Mouse (Mus musculus) forebrain, postnatal 0 days (tissue): ENCODE data around the gene Disc1. TPM values are rescaled to one million over a fixed set of nuclear protein-coding genes. Genes with fewer than 3 reads are reported as not detected.

Experiments
- ATAC-seq: fragments of 200-750 bp; cut with Nextera tagmentation; 2 replicates; pipeline ENCODE4 v1.8.0; 2017; ENCODE audit warnings: mild to moderate bottlenecking, moderate library complexity
- DNase-seq: peaks from one replicate; pipeline ENCODE4 v3.0.0-alpha.2; 2015
- H3K27ac ChIP-seq: fragments of 300-500 bp; sonication (generic); 2 replicates; pipeline ENCODE4 v1.5.1; 2014; ENCODE audit warnings: low read depth, mild to moderate bottlenecking, antibody characterized with exemption, low read length, moderate library complexity, mixed read lengths
- H3K27me3 ChIP-seq: fragments of 300-500 bp; sonication (generic); 2 replicates; pipeline ENCODE4 v1.6.1; 2014; ENCODE audit warnings: mild to moderate bottlenecking, low read length, mixed read lengths; ENCODE audit not compliant: insufficient read depth
- H3K36me3 ChIP-seq: fragments of 300-500 bp; sonication (generic); 2 replicates; pipeline ENCODE4 v1.6.1; 2014; ENCODE audit warnings: mild to moderate bottlenecking, moderate library complexity; ENCODE audit not compliant: insufficient read depth
- H3K4me1 ChIP-seq: fragments of 300-500 bp; sonication (generic); 2 replicates; pipeline ENCODE4 v1.6.1; 2014; ENCODE audit warnings: antibody characterized with exemption; ENCODE audit not compliant: insufficient read depth
- H3K4me2 ChIP-seq: fragments of 300-500 bp; sonication (generic); 2 replicates; pipeline ENCODE4 v1.6.1; 2014; ENCODE audit warnings: low read depth, mild to moderate bottlenecking, moderate library complexity
- H3K4me3 ChIP-seq: fragments of 300-500 bp; sonication (generic); 2 replicates; pipeline ENCODE4 v1.5.1; 2014; ENCODE audit warnings: low read depth, low read length, mixed read lengths
- H3K9ac ChIP-seq: fragments of 300-500 bp; sonication (generic); 2 replicates; pipeline ENCODE4 v1.6.1; 2014; ENCODE audit warnings: mild to moderate bottlenecking
- H3K9me3 ChIP-seq: fragments of 300-500 bp; sonication (generic); 2 replicates; pipeline ENCODE4 v1.6.1; 2016; ENCODE audit warnings: low read length
- CTCF ChIP-seq: sonication (generic); IDR thresholded peaks from 2 replicates; pipeline ENCODE4 v1.5.1; 2016; ENCODE audit warnings: antibody characterized with exemption, control low read depth, low read depth
- WGBS: fragments of 180-500 bp; shearing (Covaris S2); extraction: QIAGEN DNeasy Blood & Tissue Kit; methylation state at CpG from one replicate; pipeline ENCODE4 v1.1.7; 2014; 5-methylcytosine and 5-hydroxymethylcytosine counted together
- polyA plus RNA-seq: library from polyadenylated mRNA; unstranded; fragments of >200 nt; fragmentation: Nextera tagmentation; extraction: Ambion mirVana; gene quantifications from 2 replicates; pipeline ENCODE4 v1.2.1, GENCODE M21; 2015
- total RNA-seq: library from RNA; depleted of rRNA; stranded (reverse); fragments of >200 nt; gene quantifications from 2 replicates; pipeline ENCODE4 v1.2.3, GENCODE M21; 2014; rRNA removed

Disc1 gene
- total RNA-seq = 2.8 and 6.4 TPM in 2 replicates
- 0.58 and 0.73 TPM in 2 replicates for polyA plus RNA-seq

DNA sequence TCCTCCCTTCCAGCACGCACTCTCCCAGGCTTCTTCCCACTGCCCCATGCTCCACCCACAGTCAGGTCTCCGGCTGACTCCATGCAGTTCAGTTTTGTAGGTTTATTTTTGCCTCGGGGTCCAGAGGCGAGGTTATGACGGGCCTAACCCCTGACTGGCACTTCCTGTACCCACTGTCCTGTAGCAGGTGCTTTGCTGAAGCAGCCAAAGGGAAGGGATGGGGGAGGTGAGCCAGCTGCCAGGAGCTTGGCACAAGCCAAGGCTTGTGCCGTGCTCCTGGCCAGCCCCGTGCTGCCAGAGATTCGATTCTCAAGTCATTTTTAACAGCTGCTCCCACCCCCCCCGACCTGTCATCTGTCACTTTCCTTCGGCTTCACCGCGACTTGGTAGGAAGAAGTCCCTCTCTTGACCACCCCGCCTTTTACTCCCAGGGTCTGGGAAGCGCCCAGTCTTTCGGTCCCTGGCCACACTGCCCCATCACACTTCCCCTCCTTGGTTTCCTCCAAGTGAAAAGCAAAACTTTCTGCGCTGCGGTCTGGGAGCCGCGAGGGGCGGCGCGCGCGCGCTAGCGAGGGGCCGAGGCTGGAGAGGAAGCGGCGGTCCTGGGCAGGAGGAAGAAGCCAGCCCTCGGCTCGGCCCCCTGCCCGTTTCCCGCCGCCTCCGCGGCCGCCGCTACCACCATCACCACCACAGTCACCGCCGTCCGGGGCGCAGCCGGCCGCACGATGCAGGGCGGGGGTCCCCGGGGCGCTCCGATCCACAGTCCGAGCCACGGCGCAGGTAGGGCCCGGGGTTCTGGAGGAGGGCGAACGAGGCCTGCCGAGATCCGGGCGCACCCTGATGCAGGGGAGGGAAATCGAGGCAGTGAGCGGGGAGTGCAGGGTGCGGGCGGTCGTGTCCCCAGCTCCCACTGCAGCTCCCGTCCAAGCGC is at the start of gene Disc1:
Gene Disc1, plus strand, starts transcription at position 691 of the 931 bp plus-strand sequence.
- no peaks in the 10 kb centered on the region for H3K4me1 ChIP-seq
- peak within 1 kb of the TSS; percentile 97 for H3K4me2 ChIP-seq
- no peaks in the 10 kb centered on the region for H3K9me3 ChIP-seq
- H3K27me3 ChIP-seq = peaks cover 22% of the 10 kb centered on the region
- peak within 1 kb of the TSS; percentile 62 for H3K9ac ChIP-seq
- WGBS = 4% methylated on average over 56 of the region's 65 CpGs
- H3K4me3 ChIP-seq = peak within 1 kb of the TSS; percentile 59
- peak within 1 kb of the TSS; percentile 71; the same call in 1 of the 2 replicates for H3K27ac ChIP-seq
- ATAC-seq = peak; percentile 56
- H3K36me3 ChIP-seq = no peaks in the 10 kb centered on the region
- no peak for DNase-seq
- TF ChIP-seq CTCF = peak; percentile 1; the same call in 1 of the 2 replicates

DNA sequence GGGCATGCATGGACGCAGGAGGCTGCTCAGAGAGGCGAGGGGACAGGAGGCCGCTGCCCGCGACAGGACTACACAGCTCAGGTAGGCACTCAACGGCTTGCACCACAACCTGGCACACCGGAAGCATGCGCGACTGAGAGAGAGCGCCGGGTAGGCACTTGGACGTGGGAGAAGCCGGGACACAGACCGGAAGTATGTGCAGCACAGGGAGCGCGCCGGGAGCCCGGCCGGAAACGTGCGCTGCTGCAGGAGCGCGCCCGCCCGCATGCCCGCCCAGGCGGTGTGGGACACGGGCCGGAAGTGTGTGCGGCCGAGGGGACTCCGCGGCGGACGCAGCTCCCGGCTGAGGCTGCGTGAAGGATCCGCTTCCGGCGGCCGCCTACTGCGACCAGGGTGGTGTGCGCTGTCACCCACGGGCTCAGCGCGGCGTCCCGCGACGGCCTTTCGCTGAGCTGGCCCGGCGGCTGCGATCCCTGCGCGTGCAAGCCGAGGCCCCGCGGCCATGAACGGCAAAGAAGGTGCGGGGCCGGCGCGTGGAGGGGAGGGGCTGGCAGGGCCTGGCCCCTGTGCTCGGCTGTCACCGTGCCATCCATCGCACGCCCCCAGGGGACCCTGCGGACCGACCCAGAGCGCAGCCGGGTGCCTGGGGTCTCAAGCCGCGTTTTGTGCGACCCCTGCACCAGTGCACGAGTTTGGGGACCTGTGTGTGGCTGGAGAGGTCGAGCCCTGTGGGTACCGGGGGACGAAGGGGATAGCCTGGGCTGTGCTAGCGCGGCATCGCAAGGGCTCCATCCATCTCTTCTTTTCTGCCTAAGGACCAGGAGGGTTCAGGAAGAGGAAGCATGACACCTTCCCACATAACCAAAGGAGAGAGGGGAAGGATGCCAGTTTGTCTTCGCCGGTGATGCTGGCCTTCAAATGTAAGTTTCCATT is 41.0 kb upstream of the Disc1 start, which contains the start of gene Tsnax:
Gene Tsnax, plus strand, starts transcription at position 303 of the 933 bp plus-strand sequence.
- peak within 1 kb of the TSS; percentile 80 for H3K4me2 ChIP-seq
- H3K9ac ChIP-seq = peak within 1 kb of the TSS; percentile 95
- no peaks in the 10 kb centered on the region for H3K9me3 ChIP-seq
- TF ChIP-seq CTCF = peak; percentile 29; the same call in 1 of the 2 replicates
- H3K27ac ChIP-seq = peak within 1 kb of the TSS; percentile 80
- 0 out of 2 replicates have a peak, but pooled peaks cover 4% of the 10 kb centered on the region for H3K4me1 ChIP-seq
- WGBS = 5% methylated on average over 74 of the region's 84 CpGs
- peak within 1 kb of the TSS; percentile 93 for H3K4me3 ChIP-seq
- no peaks in the 10 kb centered on the region for H3K27me3 ChIP-seq
- DNase-seq (peak; percentile 95), ATAC-seq (peak; percentile 100)
- peaks cover 16% of the 10 kb centered on the region for H3K36me3 ChIP-seq

DNA sequence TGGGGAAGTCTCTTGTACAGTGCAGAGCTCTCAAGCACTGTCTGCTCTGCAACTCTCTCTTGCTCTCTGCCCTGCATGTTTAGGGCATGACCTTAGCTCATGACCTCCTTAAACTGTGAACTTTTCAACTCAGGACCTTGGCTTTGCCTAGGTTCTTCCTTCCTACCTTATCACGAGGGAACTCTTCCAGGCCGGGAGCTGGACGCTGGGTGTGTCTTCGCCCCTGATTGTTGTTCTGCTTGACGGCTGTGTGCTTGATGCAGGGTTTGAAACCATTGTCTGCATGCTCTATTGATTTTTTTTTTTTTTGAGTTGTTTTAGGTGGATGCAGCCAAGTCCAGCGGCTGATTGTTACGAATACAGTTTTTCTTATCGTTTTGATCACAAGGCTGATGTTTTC is 29.9 kb upstream of the Disc1 start:
- DNase-seq (no peak), ATAC-seq (no peak)
- Histone ChIP-seq H3K36me3 (peaks cover 51% of the 10 kb centered on the region), H3K9me3 (no peaks in the 10 kb centered on the region), H3K27me3 (no peaks in the 10 kb centered on the region), H3K4me2 (no peak overlapping the region), H3K9ac (no peak overlapping the region), H3K4me1 (no peaks in the 10 kb centered on the region), H3K27ac (no peak overlapping the region), H3K4me3 (no peak overlapping the region)
- TF ChIP-seq CTCF = no peak
- WGBS = 91% methylated on average over 8 of the region's 8 CpGs

DNA sequence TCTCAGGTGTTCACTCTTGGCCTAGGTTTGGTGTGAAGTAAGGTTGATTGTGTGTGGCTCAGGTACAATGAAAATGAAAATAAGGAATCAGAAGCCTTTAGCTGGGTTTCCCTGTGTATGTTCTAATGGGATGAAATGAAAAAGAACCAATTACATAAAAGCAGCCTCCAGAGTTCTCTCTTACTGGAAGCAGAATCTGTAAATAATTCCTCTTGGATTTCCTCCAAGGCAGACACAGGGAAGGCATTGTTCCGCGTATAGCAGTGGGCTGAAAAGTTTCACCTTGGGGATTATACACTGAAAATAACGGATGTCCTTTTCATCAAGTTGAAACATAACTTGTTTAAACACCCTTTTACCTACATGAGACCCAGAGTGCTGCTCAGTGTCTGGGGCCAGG is 26.8 kb upstream of the Disc1 start:
- no peak overlapping the region for H3K4me2 ChIP-seq
- H3K36me3 ChIP-seq = peaks cover 70% of the 10 kb centered on the region
- H3K9me3 ChIP-seq = no peaks in the 10 kb centered on the region
- no peaks in the 10 kb centered on the region for H3K4me1 ChIP-seq
- DNase-seq = no peak
- TF ChIP-seq CTCF = no peak
- 39% methylated on average over 3 of the region's 3 CpGs for WGBS
- H3K4me3 ChIP-seq = no peak overlapping the region
- ATAC-seq = no peak
- H3K9ac ChIP-seq = no peak overlapping the region
- no peak overlapping the region for H3K27ac ChIP-seq
- no peaks in the 10 kb centered on the region for H3K27me3 ChIP-seq

GRCm38 (mm10) chr8:125028841-125029240 is 25.2 kb upstream of the Disc1 start:
- Histone ChIP-seq H3K27me3 (no peaks in the 10 kb centered on the region), H3K36me3 (peaks cover 84% of the 10 kb centered on the region), H3K27ac (no peak overlapping the region), H3K4me3 (no peak overlapping the region), H3K9ac (no peak overlapping the region), H3K4me1 (no peaks in the 10 kb centered on the region), H3K4me2 (no peak overlapping the region), H3K9me3 (no peaks in the 10 kb centered on the region)
- ATAC-seq = no peak
- TF ChIP-seq CTCF = no peak
- WGBS = 93% methylated on average over 5 of the region's 5 CpGs
- DNase-seq = no peak

- DNase-seq = no peak
- Histone ChIP-seq H3K4me3 (no peak overlapping the region), H3K36me3 (peaks cover 64% of the 10 kb centered on the region), H3K4me2 (no peak overlapping the region), H3K9me3 (no peaks in the 10 kb centered on the region), H3K27ac (no peak overlapping the region), H3K9ac (no peak overlapping the region), H3K4me1 (no peaks in the 10 kb centered on the region), H3K27me3 (no peaks in the 10 kb centered on the region)
- TF ChIP-seq CTCF = no peak
- ATAC-seq = no peak
- WGBS = 88% methylated on average over 5 of the region's 5 CpGs
Observed at GRCm38 (mm10) chr8:125031276-125031675, 22.7 kb upstream of the Disc1 start.
